Mouse (Mus musculus) small intestine, adult 2 months (tissue): ENCODE measurements around the gene Map3k6.

Experiments
- CTCF ChIP-seq: fragments of 200-500 bp; IDR thresholded peaks from 2 replicates; pipeline ENCODE4 v1.5.1; 2012; ENCODE audit warnings: low read depth, mild to moderate bottlenecking, control low read depth, inconsistent platforms, low read length, moderate library complexity, mixed read lengths; ENCODE audit not compliant: insufficient replicate concordance, insufficient read length; ENCODE audit errors: extremely low read depth
- POLR2A ChIP-seq: fragments of 200-500 bp; IDR thresholded peaks from 2 replicates; pipeline ENCODE4 v1.6.1; 2012; ENCODE audit warnings: low read depth, mild to moderate bottlenecking, control low read depth, inconsistent platforms, low read length, moderate library complexity

DNA sequence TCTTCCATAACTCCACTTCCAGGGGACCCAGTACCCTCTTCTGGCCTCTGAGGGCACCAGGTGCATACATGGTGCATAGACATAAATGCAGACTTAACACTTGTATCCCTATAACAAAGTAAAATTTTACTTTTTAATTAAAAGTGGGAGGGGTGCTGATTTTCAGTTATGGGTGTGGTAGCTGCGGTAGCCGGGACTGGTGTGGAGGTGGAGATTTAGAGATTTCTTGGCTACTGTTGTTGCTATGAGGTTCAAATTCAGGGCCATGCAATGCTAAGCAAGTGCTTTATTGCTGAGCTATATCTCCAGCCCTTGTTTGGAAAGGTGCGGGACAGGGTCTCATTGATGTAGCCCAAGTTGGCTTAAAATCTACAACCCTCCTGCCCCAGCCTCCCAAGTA is 21.9 kb upstream of the Map3k6 start:
- TF ChIP-seq CTCF (no peak), POLR2A (no peak)
